Comparison of ENCODE assay signal across 9 mouse cellular contexts in genomic region chr4:137726739-137727505, GRCm38 (mm10).
DNase-seq lines count a peak whose midpoint lies in the region; ATAC-seq lines count a peak whose summit lies in the region.
"Had no signal": no experiment of that assay in that cellular context is flagged by ENCODE, and none has a peak within 500 bp of the region (broad histone marks: within the 10 kb centered on the region; RNA-seq: fewer than 3 reads in every experiment).

No protein-coding gene starts in this region.

- H3K4me2 ChIP-seq in limb, embryonic 11.5 days (ENCODE audit: low read depth, severe bottlenecking): peak overlapping the region; percentile 32

- peak overlapping the region; percentile 72 for H3K27ac ChIP-seq in embryonic facial prominence, embryonic 10.5 days (replicated peaks)
- H3K27ac ChIP-seq in limb, embryonic 11.5 days (replicated peaks; ENCODE audit: low read depth, low read length): no peak overlapping the region; the same call in 1 of the 2 replicates

- H3K4me1 ChIP-seq in embryonic facial prominence, embryonic 10.5 days: peaks cover 71% of the 10 kb centered on the region
- peaks cover 23% of the 10 kb centered on the region for H3K4me1 ChIP-seq in limb, embryonic 11.5 days (ENCODE audit: control insufficient read depth, insufficient read depth, low read length)

- no peak overlapping the region for H3K9ac ChIP-seq in limb, embryonic 11.5 days (ENCODE audit: low read length)

- no peaks in the 10 kb centered on the region for H3K36me3 ChIP-seq in embryonic facial prominence, embryonic 10.5 days (replicated peaks)
- no peaks in the 10 kb centered on the region for H3K36me3 ChIP-seq in limb, embryonic 11.5 days (ENCODE audit: control insufficient read depth, insufficient read depth, low read length)

- peaks cover 89% of the 10 kb centered on the region for H3K27me3 ChIP-seq in embryonic facial prominence, embryonic 10.5 days (replicated peaks; ENCODE audit: low read depth, poor library complexity, severe bottlenecking)
- peaks cover 27% of the 10 kb centered on the region for H3K27me3 ChIP-seq in limb, embryonic 11.5 days (ENCODE audit: control insufficient read depth, insufficient read depth, low read length)

- 80% methylated on average over 18 of the region's 18 CpGs for WGBS in embryonic facial prominence, embryonic 10.5 days
- WGBS in limb, embryonic 11.5 days: 87% methylated on average over 18 of the region's 18 CpGs

- H3K9me3 ChIP-seq in embryonic facial prominence, embryonic 10.5 days: no peaks in the 10 kb centered on the region
- no peaks in the 10 kb centered on the region for H3K9me3 ChIP-seq in limb, embryonic 11.5 days (ENCODE audit: control insufficient read depth, low read length)

- peak overlapping the region; percentile 45 for H3K4me3 ChIP-seq in embryonic facial prominence, embryonic 10.5 days
- no peak overlapping the region for H3K4me3 ChIP-seq in limb, embryonic 11.5 days (ENCODE audit: low read depth, low read length)
- H3K4me3 ChIP-seq: myocyte had no signal

- ATAC-seq in limb, embryonic 11.5 days (ENCODE audit: insufficient number of reproducible peaks, low FRiP score, low TSS enrichment, low read depth): no peak

- peak; percentile 40 for DNase-seq in right cerebral cortex, adult 18-20 months
- no peak for DNase-seq in right cerebral cortex, postnatal 36 days (ENCODE audit: low spot score in 2 of 2)
- DNase-seq in embryonic facial prominence, embryonic 10.5 days (ENCODE audit: low spot score): no peak
- no peak for DNase-seq in limb, embryonic 11.5 days (ENCODE audit: low spot score)
- DNase-seq in frontal cortex, adult 2 months (ENCODE audit: extremely low spot score in 1 of 2, low spot score in 1 of 2): no peak
- DNase-seq in retina, postnatal 1 day: no peak
- no peak for DNase-seq in ovary, postnatal 36 days (ENCODE audit: low spot score)
- DNase-seq: layer of hippocampus, adult 9-11 months had no signal
